Mouse (Mus musculus) liver, embryonic 14.5 days (tissue): Measurements from ENCODE around the gene Mindy1. TPM values are rescaled to one million over a fixed set of nuclear protein-coding genes. Genes with fewer than 3 reads are reported as not detected.
"Not testable (repeated sequence)": the region's sequence is repeated elsewhere in the genome, so short reads cannot be mapped to it uniquely, and the experiment has no call there.

Source experiments
- ATAC-seq: fragments of 200-750 bp; cut with Nextera tagmentation; 2 replicates; pipeline ENCODE4 v1.8.0; 2017; ENCODE audit warnings: moderate number of reproducible peaks, mild to moderate bottlenecking, moderate library complexity; ENCODE audit not compliant: insufficient read depth
- DNase-seq, 3 experiments: peaks; one replicate each; pipeline ENCODE4 v3.0.0-alpha.2; 2012 to 2013; ENCODE audit warnings: low read depth in 3 of 3, low spot score in 3 of 3
- H3K27ac ChIP-seq: fragments of 300-500 bp; sonication (generic); 2 replicates; pipeline ENCODE4 v1.5.1; 2014; ENCODE audit warnings: moderate library complexity, mild to moderate bottlenecking, control low read depth, inconsistent platforms
- H3K27me3 ChIP-seq: fragments of 300-500 bp; sonication (generic); 2 replicates; pipeline ENCODE4 v1.6.1; 2014; ENCODE audit warnings: mild to moderate bottlenecking, low read length, moderate library complexity; ENCODE audit not compliant: control insufficient read depth, insufficient read depth
- H3K36me3 ChIP-seq: fragments of 300-500 bp; sonication (generic); replicated peaks from 2 replicates; pipeline ENCODE4 v1.6.1; 2014; ENCODE audit warnings: low read depth; ENCODE audit not compliant: control insufficient read depth, insufficient read depth
- H3K4me1 ChIP-seq, 2 experiments: fragments of 200-500 bp in 1 of 2; fragments of 300-500 bp in 1 of 2; sonication (generic) in 1 of 2; replicated peaks; 2 replicates each; pipeline ENCODE4 v1.6.1; 2012 to 2014; ENCODE audit warnings: antibody characterized with exemption in 1 of 2, inconsistent platforms in 1 of 2, low read length in 1 of 2; ENCODE audit not compliant: control insufficient read depth in 2 of 2, insufficient read depth in 2 of 2
- H3K4me2 ChIP-seq: fragments of 300-500 bp; sonication (generic); 2 replicates; pipeline ENCODE4 v1.6.1; 2014; ENCODE audit warnings: low read depth, mild to moderate bottlenecking, control low read depth, moderate library complexity
- H3K4me3 ChIP-seq, 2 experiments: fragments of 200-500 bp in 1 of 2; fragments of 300-500 bp in 1 of 2; sonication (generic) in 1 of 2; 2 replicates each; pipeline ENCODE4 v1.5.1; 2012 to 2014; ENCODE audit warnings: low read depth in 2 of 2, low read length in 2 of 2, mild to moderate bottlenecking in 2 of 2, control low read depth in 1 of 2, inconsistent platforms in 1 of 2, moderate library complexity in 1 of 2; ENCODE audit not compliant: insufficient read depth in 1 of 2
- H3K9ac ChIP-seq: fragments of 300-500 bp; sonication (generic); replicated peaks from 2 replicates; pipeline ENCODE4 v1.6.1; 2014; ENCODE audit warnings: mild to moderate bottlenecking, control low read depth, moderate library complexity
- H3K9me3 ChIP-seq: fragments of 300-500 bp; sonication (generic); 2 replicates; pipeline ENCODE4 v1.6.1; 2016; ENCODE audit warnings: low read length, mixed read lengths; ENCODE audit not compliant: control insufficient read depth
- CTCF ChIP-seq: IDR thresholded peaks from 2 replicates; pipeline ENCODE4 v1.5.1; 2016; ENCODE audit warnings: antibody characterized with exemption, low read depth, control low read depth
- EP300 ChIP-seq: IDR thresholded peaks from 2 replicates; pipeline ENCODE4 v1.6.1; 2016; ENCODE audit warnings: antibody characterized with exemption, low read depth
- WGBS: fragments of 180-500 bp; shearing (Covaris S2); extraction: QIAGEN DNeasy Blood & Tissue Kit; methylation state at CpG from one replicate; pipeline ENCODE4 v1.1.7; 2014; ENCODE audit not compliant: insufficient replicate concordance; 5-methylcytosine and 5-hydroxymethylcytosine counted together
- polyA plus RNA-seq, 2 experiments: library from polyadenylated mRNA; depleted of rRNA in 1 of 2; stranded (reverse) in 1 of 2; unstranded in 1 of 2; fragments of >200 nt; fragmentation: Nextera tagmentation in 1 of 2; extraction: Ambion mirVana in 1 of 2; gene quantifications; 2 replicates each; pipeline versions ENCODE4 v1.2.1 to v1.2.3; 2012 to 2014

Gene Mindy1
- polyA plus RNA-seq, 2 experiments = 13.6 to 16.1 TPM

DNA sequence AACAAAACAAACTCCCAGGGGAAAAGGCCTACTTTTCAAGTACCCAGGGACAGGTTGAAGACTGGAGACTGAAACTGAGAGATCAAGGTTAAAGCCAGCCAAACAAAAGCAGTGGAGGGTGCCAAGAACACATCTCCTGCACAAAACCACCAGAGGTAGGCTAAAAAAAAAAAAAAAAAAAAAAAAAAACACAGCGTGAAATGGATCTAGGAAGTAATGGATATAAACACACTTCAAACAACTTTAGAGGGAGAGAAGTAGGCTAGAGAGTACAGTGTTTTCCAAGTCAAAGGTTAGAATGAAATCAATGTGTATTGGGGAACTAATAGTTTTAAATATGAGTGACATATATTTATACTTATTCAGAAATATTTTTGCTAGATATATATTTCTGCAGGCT, 50.4 kb downstream of the Mindy1 start:
- H3K9me3 ChIP-seq = no peaks in the 10 kb centered on the region
- DNase-seq (no peak), ATAC-seq (no peak)
- TF ChIP-seq CTCF (no peak), EP300 (no peak)
- peaks cover 48% of the 10 kb centered on the region for H3K36me3 ChIP-seq
- no peak overlapping the region for H3K4me2 ChIP-seq
- no peak overlapping the region for H3K27ac ChIP-seq
- no peak overlapping the region for H3K9ac ChIP-seq
- H3K4me3 ChIP-seq = no peak overlapping the region
- H3K4me1 ChIP-seq = no peaks in the 10 kb centered on the region
- no peaks in the 10 kb centered on the region for H3K27me3 ChIP-seq
- 50% methylated on average over 1 of the region's 1 CpGs for WGBS

DNA sequence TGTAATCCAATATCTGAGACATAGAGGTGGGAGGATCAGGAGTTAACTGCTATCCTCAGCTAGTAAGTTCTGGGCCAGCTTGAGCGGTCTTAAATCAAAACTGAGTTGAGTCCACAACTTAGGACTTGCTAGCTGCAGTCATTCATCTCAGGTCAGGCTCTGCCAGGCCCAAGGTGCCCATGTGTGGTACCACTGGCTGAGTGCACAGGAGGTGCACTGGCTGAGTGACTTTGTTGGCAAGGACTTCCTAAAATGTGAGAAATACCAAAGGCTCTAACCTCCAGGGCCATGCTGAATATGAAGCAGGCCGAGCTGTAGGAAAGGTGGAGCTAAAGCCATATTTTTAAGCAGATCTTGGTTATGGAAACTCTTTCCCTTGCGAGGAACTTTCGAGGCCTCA, 56.2 kb downstream of the Mindy1 start:
- no peak for ATAC-seq
- 83% methylated on average over 4 of the region's 4 CpGs for WGBS
- Histone ChIP-seq H3K4me2 (no peak overlapping the region), H3K36me3 (peaks cover 70% of the 10 kb centered on the region), H3K9ac (no peak overlapping the region), H3K9me3 (no peaks in the 10 kb centered on the region), H3K27ac (no peak overlapping the region), H3K27me3 (no peaks in the 10 kb centered on the region), H3K4me3 (no peak overlapping the region), H3K4me1 (no peaks in the 10 kb centered on the region)
- TF ChIP-seq CTCF = no peak
- TF ChIP-seq EP300 = no peak
- no peak for DNase-seq

- DNase-seq (no peak), ATAC-seq (no peak)
- no peak overlapping the region for H3K4me2 ChIP-seq
- WGBS = 81% methylated on average over 4 of the region's 4 CpGs
- H3K27ac ChIP-seq = no peak overlapping the region
- H3K4me3 ChIP-seq = no peak overlapping the region
- H3K36me3 ChIP-seq = peaks cover 74% of the 10 kb centered on the region
- H3K9me3 ChIP-seq = no peaks in the 10 kb centered on the region
- H3K27me3 ChIP-seq = no peaks in the 10 kb centered on the region
- no peak for TF ChIP-seq EP300
- TF ChIP-seq CTCF = no peak
- H3K4me1 ChIP-seq = no peaks in the 10 kb centered on the region
- H3K9ac ChIP-seq = no peak overlapping the region
Measured at GRCm38 (mm10) chr3:95338251-95338650, 57.1 kb downstream of the Mindy1 start.

- H3K27me3 ChIP-seq, H3K27ac ChIP-seq, H3K9me3 ChIP-seq, DNase-seq, H3K4me2 ChIP-seq, ATAC-seq, H3K4me3 ChIP-seq, H3K9ac ChIP-seq, H3K4me1 ChIP-seq: not testable (repeated sequence)
- H3K36me3 ChIP-seq = peaks cover 63% of the 10 kb centered on the region
- WGBS = 84% methylated on average over 9 of the region's 9 CpGs
Measured at GRCm38 (mm10) chr3:95343356-95344000, 62.3 kb downstream of the Mindy1 start.

Other genes with a start within 250 kb of the Mindy1 start
- gene Psmd4, start 238.7 kb upstream of the Mindy1 start, polyA plus RNA-seq (2012; rRNA removed) = 114 and 150 TPM in 2 replicates
- gene Psmd4, start 238.7 kb upstream of the Mindy1 start, polyA plus RNA-seq (2014; fragmentation: Nextera tagmentation; extraction: Ambion mirVana) = 153 and 161 TPM in 2 replicates
- gene Pip5k1a, start 174.4 kb upstream of the Mindy1 start, polyA plus RNA-seq (2012; rRNA removed) = 7.9 and 9.4 TPM in 2 replicates
- gene Pip5k1a, start 174.4 kb upstream of the Mindy1 start, polyA plus RNA-seq (2014; fragmentation: Nextera tagmentation; extraction: Ambion mirVana) = 4.7 and 5.5 TPM in 2 replicates
- gene Vps72, start 170.3 kb upstream of the Mindy1 start, polyA plus RNA-seq (2012; rRNA removed) = 19.7 and 23.4 TPM in 2 replicates
- gene Vps72, start 170.3 kb upstream of the Mindy1 start, polyA plus RNA-seq (2014; fragmentation: Nextera tagmentation; extraction: Ambion mirVana) = 29.6 and 31.4 TPM in 2 replicates
- gene Tmod4, start 156.9 kb upstream of the Mindy1 start, polyA plus RNA-seq (2012; rRNA removed) = 0.11 and 0.32 TPM in 2 replicates
- 0.15 and 0.23 TPM in 2 replicates for gene Tmod4, start 156.9 kb upstream of the Mindy1 start, polyA plus RNA-seq (2014; fragmentation: Nextera tagmentation; extraction: Ambion mirVana)
- 22.4 and 33.1 TPM in 2 replicates for gene Scnm1, start 147.3 kb upstream of the Mindy1 start, polyA plus RNA-seq (2012; rRNA removed)
- 23.1 and 24.8 TPM in 2 replicates for gene Scnm1, start 147.3 kb upstream of the Mindy1 start, polyA plus RNA-seq (2014; fragmentation: Nextera tagmentation; extraction: Ambion mirVana)
- gene Lysmd1, start 147.3 kb upstream of the Mindy1 start, polyA plus RNA-seq (2012; rRNA removed) = 2.9 and 3.9 TPM in 2 replicates
- 4.8 and 5.2 TPM in 2 replicates for gene Lysmd1, start 147.3 kb upstream of the Mindy1 start, polyA plus RNA-seq (2014; fragmentation: Nextera tagmentation; extraction: Ambion mirVana)
- gene Tnfaip8l2, start 139.0 kb upstream of the Mindy1 start, polyA plus RNA-seq (2012; rRNA removed) = 4.8 and 4.9 TPM in 2 replicates
- gene Tnfaip8l2, start 139.0 kb upstream of the Mindy1 start, polyA plus RNA-seq (2014; fragmentation: Nextera tagmentation; extraction: Ambion mirVana) = 5.7 and 6.1 TPM in 2 replicates
- 0.69 and 1.6 TPM in 2 replicates for gene Sema6c, start 120.9 kb upstream of the Mindy1 start, polyA plus RNA-seq (2012; rRNA removed)
- 0.11 and 0.29 TPM in 2 replicates for gene Sema6c, start 120.9 kb upstream of the Mindy1 start, polyA plus RNA-seq (2014; fragmentation: Nextera tagmentation; extraction: Ambion mirVana)
- 10.4 and 14.3 TPM in 2 replicates for gene Gabpb2, start 63.4 kb upstream of the Mindy1 start, polyA plus RNA-seq (2012; rRNA removed)
- gene Gabpb2, start 63.4 kb upstream of the Mindy1 start, polyA plus RNA-seq (2014; fragmentation: Nextera tagmentation; extraction: Ambion mirVana) = 5.1 and 6.9 TPM in 2 replicates
- gene Cdc42se1, start 52.6 kb upstream of the Mindy1 start, polyA plus RNA-seq (2012; rRNA removed) = 21.3 and 24.9 TPM in 2 replicates
- gene Cdc42se1, start 52.6 kb upstream of the Mindy1 start, polyA plus RNA-seq (2014; fragmentation: Nextera tagmentation; extraction: Ambion mirVana) = 40.9 and 48.5 TPM in 2 replicates
- gene Mllt11, start 49.2 kb upstream of the Mindy1 start, polyA plus RNA-seq (2012; rRNA removed) = 3.0 and 3.6 TPM in 2 replicates
- gene Mllt11, start 49.2 kb upstream of the Mindy1 start, polyA plus RNA-seq (2014; fragmentation: Nextera tagmentation; extraction: Ambion mirVana) = 1.9 and 2.7 TPM in 2 replicates
- gene Gm128, start 39.7 kb upstream of the Mindy1 start, polyA plus RNA-seq (2012; rRNA removed) = 0.12 and 0.19 TPM in 2 replicates
- gene Gm128, start 39.7 kb upstream of the Mindy1 start, polyA plus RNA-seq (2014; fragmentation: Nextera tagmentation; extraction: Ambion mirVana) = 0.14 and 0.19 TPM in 2 replicates
- gene Bnipl, start 30.2 kb upstream of the Mindy1 start, polyA plus RNA-seq (2012; rRNA removed) = 0.04 TPM in 2 replicates
- gene Bnipl, start 30.2 kb upstream of the Mindy1 start, polyA plus RNA-seq (2014; fragmentation: Nextera tagmentation; extraction: Ambion mirVana) = 0.16 TPM in 1 of 2 replicates, not detected in the other
- 8.0 TPM in 2 replicates for gene Prune1, start 731 bp downstream of the Mindy1 start, polyA plus RNA-seq (2012; rRNA removed)
- gene Prune1, start 731 bp downstream of the Mindy1 start, polyA plus RNA-seq (2014; fragmentation: Nextera tagmentation; extraction: Ambion mirVana) = 6.8 and 7.3 TPM in 2 replicates
- 2.5 and 2.6 TPM in 2 replicates for gene Anxa9, start 25.8 kb downstream of the Mindy1 start, polyA plus RNA-seq (2012; rRNA removed)
- gene Anxa9, start 25.8 kb downstream of the Mindy1 start, polyA plus RNA-seq (2014; fragmentation: Nextera tagmentation; extraction: Ambion mirVana) = 2.8 and 3.8 TPM in 2 replicates
- 55.1 and 63.8 TPM in 2 replicates for gene Cers2, start 33.4 kb downstream of the Mindy1 start, polyA plus RNA-seq (2012; rRNA removed)
- 80.2 and 88.2 TPM in 2 replicates for gene Cers2, start 33.4 kb downstream of the Mindy1 start, polyA plus RNA-seq (2014; fragmentation: Nextera tagmentation; extraction: Ambion mirVana)
- 11.2 and 14.1 TPM in 2 replicates for gene Setdb1, start 75.9 kb downstream of the Mindy1 start, polyA plus RNA-seq (2012; rRNA removed)
- 13.4 and 15.2 TPM in 2 replicates for gene Setdb1, start 75.9 kb downstream of the Mindy1 start, polyA plus RNA-seq (2014; fragmentation: Nextera tagmentation; extraction: Ambion mirVana)
- not detected in 2 replicates for gene 4930558C23Rik, start 121.5 kb downstream of the Mindy1 start, polyA plus RNA-seq (2012; rRNA removed)
- not detected in 2 replicates for gene 4930558C23Rik, start 121.5 kb downstream of the Mindy1 start, polyA plus RNA-seq (2014; fragmentation: Nextera tagmentation; extraction: Ambion mirVana)
- gene Arnt, start 153.0 kb downstream of the Mindy1 start, polyA plus RNA-seq (2012; rRNA removed) = 9.9 and 11.3 TPM in 2 replicates
- 10.2 and 10.9 TPM in 2 replicates for gene Arnt, start 153.0 kb downstream of the Mindy1 start, polyA plus RNA-seq (2014; fragmentation: Nextera tagmentation; extraction: Ambion mirVana)
- 0.54 and 0.92 TPM in 2 replicates for gene Ctsk, start 217.9 kb downstream of the Mindy1 start, polyA plus RNA-seq (2012; rRNA removed)
- gene Ctsk, start 217.9 kb downstream of the Mindy1 start, polyA plus RNA-seq (2014; fragmentation: Nextera tagmentation; extraction: Ambion mirVana) = 1.1 and 1.3 TPM in 2 replicates
- gene Ctss, start 245.4 kb downstream of the Mindy1 start, polyA plus RNA-seq (2012; rRNA removed) = 9.8 and 16.1 TPM in 2 replicates
- 27.1 and 27.7 TPM in 2 replicates for gene Ctss, start 245.4 kb downstream of the Mindy1 start, polyA plus RNA-seq (2014; fragmentation: Nextera tagmentation; extraction: Ambion mirVana)